Mouse (Mus musculus): ENCODE results near the gene Mrps24. TPM values are rescaled to one million over a fixed set of nuclear protein-coding genes. Genes with fewer than 3 reads are reported as not detected.

The Mrps24 gene
- total RNA-seq (2015; ENCODE audit: low replicate concordance): 16.5 and 28.1 TPM in 2 replicates
- total RNA-seq (2017; ENCODE audit: low replicate concordance): 16.1 and 21.7 TPM in 2 replicates

DNA sequence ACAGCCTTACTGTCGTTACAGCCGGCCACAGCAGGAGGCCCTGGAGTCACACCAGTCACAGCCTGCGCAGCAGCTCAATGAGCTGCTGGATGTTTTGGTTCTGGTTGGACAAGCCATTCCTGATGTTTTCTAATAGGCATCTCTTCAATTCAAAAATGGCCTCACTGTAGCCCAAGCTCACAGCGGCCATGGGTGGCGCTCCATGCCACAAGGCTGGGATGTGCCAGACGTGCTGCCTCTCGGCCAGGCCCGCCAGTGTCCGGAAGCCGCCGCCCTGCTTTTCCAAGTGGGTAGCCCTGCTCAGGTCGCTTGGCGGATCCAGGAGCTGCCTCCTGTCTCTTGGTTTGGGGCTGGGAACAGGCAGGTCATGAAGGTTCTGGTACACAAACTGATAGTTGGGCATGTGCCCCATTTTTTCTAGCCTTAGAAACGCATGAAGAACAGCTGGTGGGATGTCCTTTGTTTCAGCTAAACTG is at the start of gene Mrps24:
Gene Mrps24 (minus strand): TSS at position 51 of the 476 bp plus-strand sequence.
- no peak for ATAC-seq (replicated peaks; ENCODE audit: low FRiP score, poor library complexity, severe bottlenecking)

DNA sequence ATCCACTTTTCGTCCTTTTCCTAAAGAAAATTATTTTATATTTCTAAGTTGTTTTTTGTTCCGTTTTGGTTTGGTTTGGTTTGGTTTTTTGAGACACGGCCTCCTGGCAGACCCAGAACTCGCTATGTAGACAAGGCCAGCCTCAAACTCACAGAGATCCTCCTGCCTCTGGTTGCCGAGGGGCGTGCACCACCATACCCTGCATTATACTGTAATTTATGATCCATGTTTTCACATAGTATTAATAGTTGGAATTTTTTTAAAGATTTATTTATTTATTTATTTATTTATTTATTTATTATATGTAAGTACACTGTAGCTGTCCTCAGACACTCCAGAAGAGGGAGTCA is 47.1 kb upstream of the Mrps24 start:
- no peak for ATAC-seq (replicated peaks; ENCODE audit: low FRiP score, poor library complexity, severe bottlenecking)

DNA sequence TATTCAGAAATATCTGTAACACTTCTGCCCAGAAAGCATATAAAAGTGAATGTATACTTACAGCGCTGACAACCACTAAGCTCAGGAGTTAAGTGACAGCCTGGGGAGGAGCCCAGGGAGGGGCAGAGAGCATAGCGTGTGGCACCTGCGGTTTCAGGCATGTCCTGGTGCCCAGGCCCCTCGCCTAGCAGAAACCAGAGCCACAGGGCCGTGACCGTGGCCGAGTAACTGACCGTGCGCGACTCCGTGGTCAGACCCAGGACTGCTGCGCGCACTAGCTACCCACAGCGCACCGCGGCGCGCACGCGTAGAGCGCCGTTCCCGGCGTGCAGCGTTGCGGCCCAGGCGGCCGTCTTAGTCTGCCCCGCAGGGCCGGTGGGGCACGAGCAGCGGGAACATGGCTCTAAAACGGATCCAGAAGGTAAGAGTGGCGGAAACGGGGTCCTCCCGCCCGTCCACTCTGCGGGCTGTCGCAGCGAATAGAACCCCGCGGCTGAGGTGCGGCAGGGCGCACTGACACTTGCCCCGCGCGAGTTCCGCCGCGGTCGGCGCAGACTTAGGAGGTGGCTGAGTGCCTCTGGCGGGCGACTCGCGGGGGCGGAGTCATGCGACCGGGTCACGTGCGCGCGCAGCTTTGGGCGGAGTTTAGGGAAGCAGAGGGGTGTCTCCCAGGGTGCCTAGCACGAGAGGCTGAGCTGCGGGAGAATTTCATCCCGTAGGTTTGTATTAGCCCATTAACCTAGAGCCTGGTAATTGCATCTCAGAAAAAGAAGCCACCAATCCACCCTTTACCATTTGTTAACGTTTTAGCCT is 46.5 kb upstream of the Mrps24 start, which contains the start of gene Urgcp:
Gene Urgcp (minus strand): TSS at position 557 of the 813 bp plus-strand sequence.
- ATAC-seq (replicated peaks; ENCODE audit: low FRiP score, poor library complexity, severe bottlenecking): peak; percentile 97

DNA sequence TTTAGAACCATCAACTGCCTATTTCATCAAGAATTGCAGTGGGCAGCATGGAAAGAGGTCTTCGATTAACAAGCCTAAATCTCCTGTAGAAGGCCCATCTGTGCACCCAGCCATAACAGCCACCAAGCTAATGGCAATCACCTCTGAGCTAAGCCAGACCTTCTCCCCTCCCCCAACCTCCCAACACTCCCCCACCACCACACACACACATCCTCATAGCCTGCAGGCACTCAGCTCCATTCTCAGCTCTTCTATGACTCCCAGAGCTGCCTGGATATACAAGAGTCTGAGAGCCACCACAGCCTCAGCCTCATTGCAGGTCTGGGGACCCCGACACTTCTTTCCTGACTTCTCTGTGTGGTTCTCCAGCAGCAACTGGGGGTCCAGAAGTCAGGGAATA is 38.3 kb upstream of the Mrps24 start:
- no peak for ATAC-seq (replicated peaks; ENCODE audit: low FRiP score, poor library complexity, severe bottlenecking)

DNA sequence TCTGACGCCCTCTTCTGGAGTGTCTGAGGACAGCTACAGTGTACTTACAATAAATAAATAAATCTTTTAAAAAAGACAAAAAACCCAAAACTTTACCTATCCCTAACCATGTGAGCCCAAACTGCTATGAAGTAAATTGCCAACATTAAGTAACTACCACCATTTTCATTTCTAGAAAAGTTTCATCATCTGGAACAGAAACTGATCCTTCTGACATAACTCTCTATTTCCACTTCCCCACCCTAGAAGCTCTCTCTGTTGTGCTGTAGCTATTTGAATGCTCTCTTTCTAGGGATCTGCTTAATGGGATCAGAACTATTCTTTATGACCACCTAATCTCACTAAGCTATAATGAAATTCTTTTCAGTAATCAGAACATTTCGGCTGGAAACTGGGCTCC is 29.5 kb upstream of the Mrps24 start:
- no peak for ATAC-seq (replicated peaks; ENCODE audit: low FRiP score, poor library complexity, severe bottlenecking)

DNA sequence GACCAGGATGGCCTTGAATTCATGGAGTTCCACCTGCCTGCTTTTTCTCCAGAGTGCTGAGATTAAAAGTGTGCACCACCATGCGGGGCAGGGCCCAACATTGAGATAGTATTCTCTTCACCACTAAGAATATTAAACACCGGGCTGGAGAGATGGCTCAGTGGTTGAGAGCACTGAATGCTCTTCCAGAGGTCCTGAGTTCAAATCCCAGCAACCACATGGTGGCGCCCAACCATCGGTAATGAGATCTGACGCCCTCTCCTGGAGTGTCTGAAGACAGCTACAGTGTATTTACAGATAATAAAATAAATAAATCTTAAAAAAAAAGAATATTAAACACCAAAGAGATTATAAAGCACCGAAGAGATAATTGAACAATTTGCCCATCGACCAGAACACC is 26.6 kb upstream of the Mrps24 start:
- ATAC-seq (replicated peaks; ENCODE audit: low FRiP score, poor library complexity, severe bottlenecking): no peak

DNA sequence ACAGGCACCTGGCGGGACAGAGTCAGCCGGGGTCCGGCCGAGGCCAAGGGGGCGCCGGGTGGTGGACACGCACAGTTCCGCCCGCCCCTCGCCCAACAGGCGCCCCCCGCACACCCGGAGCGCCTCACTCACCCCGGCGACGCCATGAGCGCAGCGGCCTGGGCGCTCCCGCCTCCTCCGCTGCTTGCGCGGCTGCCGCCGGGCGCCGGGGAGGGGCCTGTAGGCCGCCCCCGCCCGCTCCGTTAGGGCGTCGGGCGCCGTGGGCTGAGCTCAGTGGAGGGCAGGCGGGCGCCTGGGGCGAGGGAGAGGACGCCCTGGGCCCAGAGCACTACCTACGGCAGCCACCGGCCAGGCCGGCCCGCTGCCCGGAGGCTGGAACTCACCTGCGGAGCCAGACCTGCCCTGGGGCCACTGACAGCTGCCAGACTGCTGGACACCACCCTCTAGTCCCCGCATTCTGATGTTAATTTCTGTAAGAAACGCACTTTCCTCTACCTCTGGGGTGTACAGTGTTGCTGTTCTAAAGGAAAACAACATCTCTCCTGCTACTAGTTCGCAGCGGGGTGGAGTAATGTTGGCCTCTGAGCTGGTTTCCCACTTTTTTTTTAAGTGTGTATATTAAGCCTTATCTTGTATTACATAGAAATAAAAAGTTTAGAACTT is 25.6 kb upstream of the Mrps24 start:
- ATAC-seq (replicated peaks; ENCODE audit: low FRiP score, poor library complexity, severe bottlenecking): peak; percentile 95

DNA sequence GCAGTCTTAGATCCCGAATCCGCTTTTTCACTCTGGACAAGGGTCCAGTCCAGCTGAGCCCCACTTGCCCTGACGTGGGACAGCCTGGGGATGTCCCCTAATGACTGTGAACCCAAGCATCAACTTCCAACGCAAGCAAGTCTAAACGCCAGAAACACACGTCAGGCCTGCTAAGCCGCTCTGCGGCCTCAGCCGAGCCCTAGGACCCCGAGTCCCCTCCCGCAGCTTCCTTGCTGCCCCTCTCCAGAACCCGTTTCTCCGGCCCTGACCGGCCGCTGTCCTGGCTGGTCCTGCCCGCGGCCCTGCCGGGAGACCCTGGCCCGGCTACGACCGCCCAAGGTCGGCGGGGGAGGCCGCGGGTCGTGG is 25.1 kb upstream of the Mrps24 start:
- peak; percentile 33; the same call in 1 of the 2 replicates for ATAC-seq (replicated peaks; ENCODE audit: low FRiP score, poor library complexity, severe bottlenecking)

DNA sequence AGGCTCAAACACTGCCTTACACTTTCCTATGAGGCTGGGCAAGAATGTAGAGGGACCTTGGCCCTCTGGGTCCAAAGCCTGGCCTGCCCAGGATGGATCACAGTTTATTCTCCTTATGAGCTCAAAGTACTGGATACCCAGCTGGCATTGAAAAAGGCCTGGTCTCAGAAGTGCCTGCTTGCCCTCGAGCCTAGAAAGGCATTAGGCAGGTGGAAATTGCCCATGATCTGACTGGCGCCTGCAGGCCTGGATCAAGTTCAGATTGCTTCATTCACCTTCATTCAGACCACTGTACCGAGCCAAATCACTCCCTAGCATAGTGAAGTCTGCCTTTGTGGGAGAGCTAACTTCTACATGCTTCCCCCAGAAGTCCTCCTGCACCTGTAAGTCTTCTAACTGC is 24.4 kb upstream of the Mrps24 start:
- ATAC-seq (replicated peaks; ENCODE audit: low FRiP score, poor library complexity, severe bottlenecking): no peak

DNA sequence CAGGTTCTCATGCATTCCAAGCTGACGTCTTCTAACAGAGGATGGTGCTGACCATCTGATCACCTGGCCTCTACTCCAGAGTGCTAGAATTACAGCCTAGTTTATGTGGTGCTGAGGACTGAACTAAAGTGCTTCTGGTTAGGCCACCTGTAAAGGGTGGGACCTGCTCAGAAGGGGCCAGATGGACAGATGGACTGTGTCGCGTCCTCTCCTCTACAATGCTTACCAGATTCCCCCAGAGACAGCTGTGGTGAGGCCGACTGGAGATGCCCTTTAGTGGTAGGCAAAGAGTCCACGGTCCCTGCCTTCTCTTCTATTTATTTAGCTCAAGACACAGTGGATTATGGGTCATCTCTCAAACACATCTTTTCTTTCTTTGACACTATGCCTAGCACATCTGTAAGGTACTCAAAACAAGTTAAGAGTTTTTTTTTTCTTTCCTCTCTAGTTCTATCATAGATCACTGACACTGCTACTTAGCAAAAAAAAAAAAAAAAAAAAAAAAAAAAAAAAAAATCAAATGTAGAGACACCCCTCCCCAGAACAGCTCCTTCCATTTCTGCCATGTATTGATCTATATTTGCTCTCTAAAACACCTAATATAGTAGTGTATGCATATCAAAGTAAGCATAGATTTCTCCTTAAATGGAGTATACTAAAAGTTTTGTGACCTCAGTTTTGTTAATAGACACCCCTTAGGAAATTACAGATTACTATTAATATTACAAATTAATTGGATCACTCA is 23.6 kb upstream of the Mrps24 start:
- ATAC-seq (replicated peaks; ENCODE audit: low FRiP score, poor library complexity, severe bottlenecking): no peak

DNA sequence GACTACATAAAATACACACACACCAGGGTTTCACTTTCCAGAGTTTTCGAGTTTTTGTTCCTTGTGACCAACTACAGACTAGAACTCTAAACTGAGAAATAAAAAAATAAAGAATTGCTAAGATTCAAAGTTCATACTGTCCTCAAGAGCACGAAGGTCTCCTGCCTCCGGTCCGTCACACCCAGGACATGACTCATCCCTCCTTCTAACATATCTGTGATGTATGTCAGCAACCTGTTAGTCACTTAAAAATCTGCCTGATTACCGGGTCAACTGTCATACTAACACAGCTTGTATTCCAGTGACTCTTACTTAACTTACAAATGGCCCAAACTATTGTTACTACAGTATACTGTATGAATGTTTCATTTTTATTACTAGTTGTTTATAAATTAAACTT is 21.7 kb upstream of the Mrps24 start:
- ATAC-seq (replicated peaks; ENCODE audit: low FRiP score, poor library complexity, severe bottlenecking): no peak

DNA sequence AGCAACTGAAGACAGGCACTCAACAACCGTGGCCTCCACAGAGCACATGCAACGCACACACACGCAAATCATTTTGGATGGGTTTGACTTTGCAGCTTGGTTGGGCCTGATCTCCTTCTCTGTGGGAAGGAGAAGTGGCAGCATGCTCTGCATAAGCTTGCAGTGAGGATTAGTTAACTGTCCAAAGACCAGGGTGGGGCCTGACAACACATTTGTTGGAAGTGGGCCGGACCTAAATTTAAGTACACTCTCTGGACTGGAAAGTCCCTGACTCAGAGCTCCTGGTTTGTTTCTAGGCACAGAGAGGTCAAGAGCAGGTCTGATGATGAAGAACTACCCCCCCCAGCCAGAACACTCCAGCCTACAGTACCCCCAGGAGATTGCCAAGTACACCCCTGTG is 18.8 kb upstream of the Mrps24 start:
- no peak for ATAC-seq (replicated peaks; ENCODE audit: low FRiP score, poor library complexity, severe bottlenecking)

DNA sequence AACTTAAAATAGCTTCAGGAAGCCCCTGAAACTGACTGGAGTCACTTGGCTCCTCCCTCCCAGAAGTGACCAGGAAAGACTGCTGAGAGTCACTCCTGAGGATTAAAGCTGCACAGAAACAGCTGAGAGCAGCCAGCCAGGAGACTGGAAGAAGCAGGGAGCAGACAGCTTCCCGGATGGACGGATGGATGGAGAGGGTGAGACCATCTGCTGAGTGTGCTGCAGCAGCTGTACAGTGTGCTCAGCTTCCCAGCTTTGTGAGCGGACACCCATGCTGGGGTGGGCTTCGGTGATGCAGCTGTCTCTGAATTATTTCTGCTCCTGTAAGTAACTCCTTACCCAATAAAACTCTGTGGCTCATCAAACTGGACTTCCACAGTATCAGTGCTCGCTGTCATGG is 16.9 kb upstream of the Mrps24 start:
- ATAC-seq (replicated peaks; ENCODE audit: low FRiP score, poor library complexity, severe bottlenecking): no peak

DNA sequence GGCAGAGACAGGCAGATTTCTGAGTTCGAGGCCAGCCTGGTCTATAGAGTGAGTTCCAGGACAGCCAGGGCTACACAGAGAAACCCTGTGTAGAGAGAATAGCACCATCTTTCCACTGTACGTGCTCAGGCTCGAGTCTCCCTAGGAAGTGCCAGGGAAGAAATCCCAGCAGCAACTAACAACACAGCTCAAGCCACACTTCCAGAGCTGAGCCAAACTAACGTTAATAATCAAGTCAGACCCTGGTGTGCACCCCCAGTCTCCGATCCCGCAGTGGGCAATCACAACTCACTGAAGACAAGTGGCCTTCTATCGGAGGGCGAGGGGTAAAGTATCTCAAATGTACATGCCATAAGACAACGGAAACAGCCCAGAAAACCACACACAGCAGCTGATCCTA is 14.1 kb upstream of the Mrps24 start:
- no peak for ATAC-seq (replicated peaks; ENCODE audit: low FRiP score, poor library complexity, severe bottlenecking)

DNA sequence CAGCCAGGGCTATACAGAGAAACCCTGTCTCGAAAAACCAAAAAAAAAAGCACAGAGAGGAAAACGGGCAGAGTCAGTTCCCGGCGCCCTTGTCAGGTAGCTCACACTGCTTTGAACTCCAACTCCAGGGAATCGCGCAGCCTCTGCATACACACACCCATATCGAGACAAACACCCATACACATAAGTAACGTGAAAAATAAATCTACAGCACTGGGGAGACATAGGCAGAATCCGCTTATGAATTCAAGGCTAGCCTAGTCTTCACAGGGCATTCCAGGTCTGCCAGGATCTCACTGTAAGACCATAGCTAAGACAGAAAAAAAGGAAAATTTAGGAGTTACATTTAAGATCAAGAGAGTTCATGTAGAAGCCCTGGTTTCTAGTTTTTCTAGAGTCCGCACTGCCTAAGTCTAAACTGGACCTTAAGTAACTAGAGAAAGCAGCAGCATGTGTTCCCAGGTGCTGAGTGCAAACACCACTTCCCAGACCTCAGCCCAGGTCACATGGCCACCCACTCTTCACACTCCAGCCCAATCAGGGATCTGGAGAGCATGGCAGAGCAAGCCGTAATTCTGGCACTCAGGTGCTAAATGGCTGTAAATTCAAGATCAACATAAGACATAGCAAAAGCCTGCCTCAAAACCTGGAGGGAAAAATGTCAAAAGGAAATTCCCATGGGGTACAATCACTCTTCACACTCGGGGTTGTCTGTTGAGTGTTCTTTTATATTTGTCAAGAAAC is 3.3 kb upstream of the Mrps24 start:
- no peak for ATAC-seq (replicated peaks; ENCODE audit: low FRiP score, poor library complexity, severe bottlenecking)

DNA sequence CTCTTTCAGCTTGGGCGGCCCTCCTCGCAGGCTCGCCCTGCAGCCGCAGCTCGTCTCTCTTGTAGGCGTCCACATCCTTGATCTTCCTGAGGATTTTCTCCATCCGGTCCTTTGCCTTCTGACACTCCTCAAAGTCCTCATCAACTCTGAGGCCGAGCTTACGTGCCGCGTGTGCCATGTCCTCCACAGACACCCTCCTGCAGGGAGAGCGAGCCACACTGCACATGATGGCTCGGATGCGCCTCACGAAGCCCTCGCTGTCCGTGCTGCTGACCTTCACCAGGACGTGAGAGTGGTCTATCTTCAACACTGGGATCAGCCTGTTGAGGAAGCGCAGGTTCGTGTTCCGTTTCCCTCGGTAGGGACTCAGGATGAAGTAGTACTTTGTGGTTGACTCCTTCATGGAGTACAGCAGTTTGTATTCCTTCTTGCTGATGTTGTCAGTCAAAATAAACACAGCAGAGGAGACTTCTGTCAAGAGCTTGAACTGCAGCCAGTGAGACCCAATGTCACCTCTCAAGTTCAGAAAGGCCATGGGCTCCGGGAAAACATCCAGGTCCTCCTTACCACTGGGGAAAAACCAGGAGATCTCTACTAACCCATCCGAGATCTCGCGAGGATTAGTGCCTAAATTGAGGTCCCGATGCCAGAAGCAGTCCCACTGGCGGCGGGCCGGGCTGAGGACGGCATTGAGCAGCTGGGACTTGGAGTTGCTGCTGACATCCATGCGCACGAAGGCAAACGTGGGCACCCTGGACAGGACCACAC is 1.6 kb upstream of the Mrps24 start:
- ATAC-seq (replicated peaks; ENCODE audit: low FRiP score, poor library complexity, severe bottlenecking): no peak

DNA sequence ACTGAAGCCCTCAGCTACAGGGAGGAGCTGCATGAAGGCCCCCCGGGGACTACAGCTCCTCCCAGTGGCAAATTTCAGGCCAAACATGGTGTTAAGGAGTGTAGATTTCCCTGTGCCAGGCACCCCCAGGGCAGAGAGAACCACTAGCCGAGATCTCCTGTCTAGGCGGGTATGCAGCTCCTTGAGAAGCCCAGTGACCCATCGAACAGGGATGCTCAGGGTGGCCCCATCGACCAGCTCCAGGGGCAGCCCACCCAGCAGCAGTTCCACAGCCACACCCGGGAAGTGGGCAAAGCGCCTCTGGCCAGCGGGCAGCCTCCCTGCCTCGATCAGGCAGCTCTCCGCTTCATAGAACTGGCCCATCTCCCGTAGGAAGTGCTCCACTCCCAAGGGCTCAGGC is 766 bp upstream of the Mrps24 start:
- ATAC-seq (replicated peaks; ENCODE audit: low FRiP score, poor library complexity, severe bottlenecking): no peak

DNA sequence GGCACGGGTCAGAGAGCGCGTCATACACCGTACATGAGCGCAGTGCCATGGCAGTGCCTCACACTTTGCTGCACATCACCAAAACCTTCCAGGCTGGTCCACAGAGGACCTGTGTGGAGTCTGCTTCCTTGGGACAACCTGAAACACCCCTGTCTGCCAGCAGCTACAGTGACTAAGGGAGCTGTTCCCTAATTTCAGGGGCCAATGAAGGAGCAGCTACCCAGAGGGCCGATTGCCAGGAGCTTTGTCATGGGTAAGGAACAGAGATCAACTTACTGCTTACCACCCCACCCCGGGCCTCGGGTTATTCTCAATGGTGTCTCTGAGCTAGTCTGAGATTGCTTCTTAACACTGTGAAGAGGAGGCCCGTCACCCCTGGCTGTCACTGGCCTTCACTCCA is 301 bp downstream of the Mrps24 start:
- ATAC-seq (replicated peaks; ENCODE audit: low FRiP score, poor library complexity, severe bottlenecking): no peak

Measured in erythroblast, adult 5-6 weeks (primary cell).